Mouse (Mus musculus): ENCODE measurements around the gene Nemp1. TPM values are rescaled to one million over a fixed set of nuclear protein-coding genes. Genes with fewer than 3 reads are reported as not detected.

Nemp1 gene
- total RNA-seq, 2 experiments from 2014 or later, result 3.5 to 5.7 TPM

DNA sequence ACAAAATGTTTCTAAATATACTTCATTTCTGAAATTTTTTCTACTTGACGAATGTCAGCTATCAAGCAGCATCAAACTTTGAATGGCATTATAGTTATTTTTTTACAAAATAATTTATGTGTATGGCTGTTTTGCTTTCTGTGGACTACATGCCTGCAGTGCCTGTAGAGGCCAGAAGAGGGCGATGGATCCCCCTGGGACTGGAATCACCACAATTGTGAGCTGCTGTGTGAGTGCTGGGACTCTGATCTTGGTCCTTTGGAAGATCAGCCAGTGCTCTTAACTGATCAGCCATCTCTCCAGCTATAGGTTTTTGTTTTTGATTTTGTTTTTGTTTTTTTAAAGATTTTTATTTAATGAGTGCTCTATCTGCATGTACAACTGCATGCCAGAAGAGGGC lies 4.6 kb downstream of the Nemp1 start:
- no peak for DNase-seq (ENCODE audit: low spot score in 2 of 2)

- no peak for DNase-seq (ENCODE audit: low spot score in 2 of 2)
Measured at GRCm38 (mm10) chr10:127674046-127674655, 7.5 kb downstream of the Nemp1 start.

GRCm38 (mm10) chr10:127674794-127675522 lies 8.3 kb downstream of the Nemp1 start:
- DNase-seq (ENCODE audit: low spot score in 2 of 2), result peak; percentile 93 to 96

DNA sequence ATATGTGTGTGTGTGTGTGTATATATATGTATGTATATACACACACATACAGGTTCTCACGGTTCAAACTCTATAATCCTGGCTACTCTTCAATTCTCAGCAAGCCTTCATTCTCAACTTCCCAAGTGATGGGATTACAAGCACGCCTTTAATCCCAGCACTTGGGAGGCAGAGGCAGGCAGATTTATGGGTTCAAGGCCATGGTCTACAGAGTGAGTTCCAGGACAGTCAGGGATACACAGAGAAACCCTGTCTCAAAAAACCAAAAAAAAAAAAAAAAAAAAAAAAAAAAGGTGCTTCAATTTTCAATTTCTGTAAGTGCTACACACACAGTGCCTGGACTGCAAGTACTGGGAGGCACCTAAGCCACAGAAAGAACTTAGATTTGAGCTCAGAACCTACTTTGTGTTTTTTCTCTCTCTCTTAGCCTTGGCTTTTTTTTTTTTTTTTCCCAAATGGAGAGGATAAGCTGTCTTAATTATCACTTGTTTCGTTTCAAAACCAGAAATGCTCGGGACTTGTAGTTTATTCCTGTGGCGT lies 9.2 kb downstream of the Nemp1 start:
- DNase-seq (ENCODE audit: low spot score in 2 of 2), result no peak

DNA sequence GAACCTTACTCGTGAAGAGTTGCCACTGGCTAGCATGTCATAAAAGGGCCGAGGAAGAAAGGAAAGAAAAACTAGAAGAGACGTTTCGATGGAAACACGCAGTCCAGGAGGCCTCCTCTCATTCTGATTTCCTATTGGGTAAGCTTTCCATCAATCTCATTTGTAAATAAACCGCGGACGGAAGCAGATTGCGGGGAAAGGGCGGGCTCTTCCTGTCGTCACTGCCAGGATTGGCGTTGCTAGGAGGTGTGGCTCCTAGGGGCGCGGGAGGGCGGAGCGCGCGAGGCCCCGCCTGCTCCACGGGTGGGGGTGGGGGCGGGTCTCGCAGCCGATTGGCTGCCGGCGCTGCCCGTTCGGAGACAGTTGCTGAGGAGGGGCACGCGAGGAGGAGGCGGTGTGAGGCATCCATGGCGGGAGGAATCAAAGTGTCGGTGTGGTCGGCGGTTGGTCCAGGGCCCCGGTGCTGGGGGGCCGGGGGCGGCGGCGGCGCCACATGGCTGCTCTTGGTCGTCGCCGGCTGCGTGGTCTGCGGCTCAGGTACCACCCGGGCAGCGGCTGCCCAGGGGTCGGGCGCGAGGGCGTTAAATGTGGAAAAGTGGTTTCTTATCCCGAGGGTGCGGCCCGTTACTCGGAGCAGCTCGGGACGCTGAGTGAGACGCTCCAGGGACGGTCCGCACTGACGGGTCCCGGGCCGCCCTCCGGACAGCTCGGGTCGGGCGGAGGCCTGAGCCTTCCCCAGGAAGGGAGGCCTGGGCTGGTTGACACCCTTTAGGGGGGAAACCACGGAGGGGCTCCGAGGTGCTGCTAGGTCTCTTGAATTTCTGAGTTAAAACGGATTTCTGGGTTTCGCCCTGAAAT lies 10.2 kb downstream of the Nemp1 start:
- DNase-seq (ENCODE audit: low spot score in 2 of 2), result peak; percentile 88 to 98

- DNase-seq (ENCODE audit: low spot score in 2 of 2), result peak in 1 of 2 experiments; percentile 72
Measured at GRCm38 (mm10) chr10:127677591-127678336, 11.1 kb downstream of the Nemp1 start.

- DNase-seq (ENCODE audit: low spot score in 2 of 2), result no peak
Measured at GRCm38 (mm10) chr10:127679208-127679607, 12.5 kb downstream of the Nemp1 start.

GRCm38 (mm10) chr10:127679881-127680280 lies 13.2 kb downstream of the Nemp1 start:
- no peak for DNase-seq (ENCODE audit: low spot score in 2 of 2)

DNA sequence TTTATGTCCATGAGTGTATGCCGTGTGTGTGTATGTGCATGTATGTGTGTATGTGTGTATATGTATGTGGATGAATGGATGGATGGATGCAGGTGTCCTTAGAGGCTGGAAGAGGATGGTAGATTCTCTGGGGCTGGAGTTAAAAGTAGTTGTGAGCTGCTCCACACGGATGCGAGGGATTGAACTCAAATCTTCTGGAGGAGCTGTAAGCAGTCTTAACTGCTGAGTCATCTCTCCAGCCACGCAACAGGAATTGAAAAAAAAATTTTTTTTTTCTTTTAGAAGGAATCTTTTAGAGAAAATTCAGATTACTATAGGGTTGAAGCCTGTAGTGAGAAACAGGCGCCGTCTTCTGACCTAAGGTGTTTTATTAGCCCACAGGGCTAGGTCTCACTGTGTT lies 16.2 kb downstream of the Nemp1 start:
- DNase-seq (ENCODE audit: low spot score in 2 of 2), result no peak

DNA sequence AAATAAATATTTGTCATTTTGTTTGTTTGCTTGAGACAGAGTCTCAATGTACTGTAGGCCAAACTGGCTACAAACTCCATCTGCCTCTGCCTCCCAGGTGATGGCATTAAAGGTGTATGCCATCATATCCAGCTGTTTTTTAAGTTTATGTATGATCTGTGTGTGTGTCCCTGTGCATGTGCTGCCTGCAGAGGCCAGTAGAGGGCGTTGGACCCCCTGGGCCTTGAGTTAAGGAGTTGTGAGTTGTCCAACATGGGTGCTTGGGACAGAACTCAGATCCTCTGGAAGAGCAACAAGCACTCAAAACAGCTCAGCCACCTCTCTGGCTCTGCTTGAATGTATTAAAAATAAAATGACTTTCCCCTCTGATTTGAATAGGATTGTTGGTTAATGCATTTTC lies 24.4 kb downstream of the Nemp1 start:
- no peak for DNase-seq (ENCODE audit: low spot score in 2 of 2)

DNA sequence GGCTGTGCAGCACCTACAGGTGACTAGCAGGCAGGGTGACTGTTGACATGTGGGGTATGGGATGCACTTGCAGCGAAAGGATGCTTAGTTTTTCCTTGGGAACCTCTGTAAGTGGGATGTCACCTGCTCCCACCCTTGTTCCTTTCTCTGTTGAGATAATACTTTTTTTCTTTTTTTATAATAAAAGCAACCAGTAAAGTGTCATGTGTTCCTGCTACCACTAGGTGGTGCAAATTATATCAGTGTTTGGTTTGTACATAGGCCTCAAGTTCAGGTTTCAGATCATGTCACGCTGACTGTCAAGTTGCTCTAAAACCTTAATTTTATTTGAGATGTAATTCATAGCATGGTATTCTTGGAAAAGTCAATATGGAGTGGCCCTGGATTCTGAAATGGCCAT lies 27.9 kb downstream of the Nemp1 start:
- peak in 1 of 2 experiments; percentile 18 for DNase-seq (ENCODE audit: low spot score in 2 of 2)

GRCm38 (mm10) chr10:127695775-127696174 lies 29.1 kb downstream of the Nemp1 start:
- no peak for DNase-seq (ENCODE audit: low spot score in 2 of 2)

DNA sequence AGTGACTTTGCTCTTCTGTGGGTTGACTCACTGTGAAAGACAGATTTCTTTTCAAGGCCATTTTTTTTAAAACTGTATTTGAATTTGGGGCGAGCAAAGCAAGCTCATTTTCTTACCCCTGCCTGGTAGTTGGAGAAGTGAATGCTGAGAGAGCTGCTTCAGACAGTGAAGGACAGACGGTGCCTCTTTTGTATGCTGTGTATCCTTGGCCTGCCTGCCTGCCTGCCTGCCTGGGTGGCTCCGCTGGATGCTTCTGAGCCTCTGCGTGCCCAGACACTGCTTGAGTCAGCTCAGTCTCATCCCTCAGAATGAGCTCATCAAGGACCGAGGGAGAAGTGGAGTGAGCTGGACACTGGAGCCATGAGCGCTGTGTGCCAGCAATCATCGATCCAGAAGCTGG lies 32.3 kb downstream of the Nemp1 start:
- DNase-seq (ENCODE audit: low spot score in 2 of 2), result no peak

DNA sequence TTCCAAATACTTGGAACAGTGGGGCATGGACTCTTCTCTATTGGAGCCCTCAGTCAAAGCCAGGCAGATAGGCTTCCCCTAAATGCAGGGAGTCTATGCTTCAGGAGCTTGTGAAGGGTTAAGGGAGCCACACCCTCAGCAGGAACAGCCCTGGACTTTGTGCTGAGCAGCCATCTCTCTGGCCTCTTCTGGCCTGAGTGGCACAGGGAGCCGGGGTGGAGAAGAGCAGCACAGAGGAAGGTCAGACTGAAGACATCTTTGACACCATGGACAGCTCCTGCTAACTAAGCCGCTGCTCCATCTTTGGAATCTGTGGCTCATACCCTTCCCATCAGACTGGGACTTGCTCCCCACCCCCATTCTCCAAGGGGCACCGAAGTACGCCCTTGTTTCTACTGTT lies 36.6 kb downstream of the Nemp1 start:
- DNase-seq (ENCODE audit: low spot score in 2 of 2), result no peak

DNA sequence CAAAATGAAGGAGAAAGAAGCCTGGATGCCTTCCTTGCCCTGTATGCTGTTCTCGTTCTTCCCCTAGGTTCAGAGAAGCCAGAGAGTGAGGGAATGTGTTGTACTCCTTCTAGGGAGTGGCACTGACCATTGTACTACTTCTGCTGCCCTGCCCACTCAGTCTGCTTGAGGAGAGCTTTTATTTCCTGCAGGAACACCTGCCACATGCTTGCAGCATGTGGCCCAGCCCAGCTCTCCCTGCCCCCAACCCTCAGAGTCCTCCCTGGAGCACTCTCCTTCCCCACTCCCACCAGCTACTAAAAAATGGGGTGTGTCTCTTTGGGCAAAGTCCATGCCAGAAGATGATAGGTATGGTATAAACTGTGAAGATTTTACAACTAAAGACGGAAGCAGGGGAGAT lies 37.6 kb downstream of the Nemp1 start:
- no peak for DNase-seq (ENCODE audit: low spot score in 2 of 2)

DNA sequence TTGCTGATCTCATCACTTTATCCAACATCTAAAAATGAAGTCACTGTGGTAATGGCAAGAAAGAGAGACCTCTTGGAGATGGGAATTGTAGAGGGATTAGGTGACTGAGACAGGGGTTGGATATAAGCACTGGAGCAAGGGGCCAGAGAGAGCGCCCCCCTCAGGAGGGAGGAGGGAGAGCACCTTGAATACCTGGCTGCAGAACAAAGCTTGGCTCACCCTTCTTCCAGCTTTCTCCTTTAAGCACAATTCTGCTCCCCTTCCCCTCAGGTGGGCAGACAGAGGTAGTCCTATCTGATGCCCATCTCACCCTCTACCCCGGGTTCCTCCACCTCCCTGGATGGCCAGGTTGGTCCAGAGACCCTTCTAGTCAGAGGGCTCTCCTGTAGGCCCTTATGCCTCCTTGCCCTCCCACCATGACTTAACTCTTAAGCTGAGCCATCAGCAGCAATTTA lies 38.1 kb downstream of the Nemp1 start, which contains the start of gene Myo1a:
TSS of gene Myo1a (plus strand) at position 405 of the 455 bp plus-strand sequence.
- no peak for DNase-seq (ENCODE audit: low spot score in 2 of 2)

DNA sequence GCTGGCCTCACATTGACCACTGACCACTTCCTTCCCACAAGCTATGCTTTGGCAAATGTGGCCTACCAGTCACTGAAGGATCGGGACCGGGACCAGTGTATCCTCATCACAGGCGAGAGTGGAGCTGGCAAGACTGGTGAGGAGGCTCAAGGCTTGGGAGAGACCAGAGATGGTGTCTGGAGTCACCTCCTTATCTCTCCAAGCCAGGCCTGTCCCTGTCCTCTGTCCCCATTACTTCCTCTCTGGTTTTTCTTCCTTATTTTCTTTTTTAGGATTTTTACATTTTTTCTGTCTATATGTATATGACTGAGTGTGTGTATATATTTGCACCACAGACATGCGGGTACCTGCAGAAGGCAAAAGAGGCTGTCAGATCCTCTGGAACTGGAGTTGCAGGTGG lies 39.1 kb downstream of the Nemp1 start:
- no peak for DNase-seq (ENCODE audit: low spot score in 2 of 2)

DNA sequence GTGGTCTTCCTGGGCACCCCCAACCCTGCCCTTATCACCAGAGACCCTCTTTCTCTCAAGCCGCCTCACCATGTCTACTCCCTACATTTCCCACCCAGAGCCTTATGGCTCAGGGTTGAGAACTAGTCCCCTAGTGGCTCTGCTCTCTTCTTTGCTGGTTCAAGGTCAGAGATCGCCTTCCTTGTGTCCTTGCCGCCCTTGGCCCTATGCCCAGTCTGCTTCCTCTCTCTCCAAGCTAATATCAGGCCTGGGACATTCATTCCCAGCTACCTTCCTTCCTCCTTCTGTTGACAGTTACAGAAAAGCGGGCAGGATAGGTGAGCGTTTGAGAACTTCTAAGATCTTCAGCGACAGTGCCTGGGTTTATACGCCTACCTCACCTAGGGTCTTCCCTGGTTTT lies 41.0 kb downstream of the Nemp1 start:
- no peak for DNase-seq (ENCODE audit: low spot score in 2 of 2)

- no peak for DNase-seq (ENCODE audit: low spot score in 2 of 2)
Measured at GRCm38 (mm10) chr10:127708850-127709370, 42.2 kb downstream of the Nemp1 start.

GRCm38 (mm10) chr10:127710331-127710730 lies 43.6 kb downstream of the Nemp1 start:
- DNase-seq (ENCODE audit: low spot score in 2 of 2), result no peak

GRCm38 (mm10) chr10:127712736-127713135 lies 46.0 kb downstream of the Nemp1 start:
- DNase-seq (ENCODE audit: low spot score in 2 of 2), result no peak
